Mouse (Mus musculus) neural tube, embryonic 12.5 days (tissue): ENCODE results near the gene Tmem130. TPM values are rescaled to one million over a fixed set of nuclear protein-coding genes. Genes with fewer than 3 reads are reported as not detected.
"Not testable (repeated sequence)": the region's sequence is repeated elsewhere in the genome, so short reads cannot be mapped to it uniquely, and the experiment has no call there.

ENCODE experiments used
- ATAC-seq: fragments of 200-750 bp; cut with Nextera tagmentation; 2 replicates; pipeline ENCODE4 v1.8.0; 2017; ENCODE audit warnings: low read depth, mild to moderate bottlenecking, moderate TSS enrichment, moderate library complexity; ENCODE audit not compliant: low FRiP score
- H3K27ac ChIP-seq: fragments of 300-500 bp; sonication (generic); 2 replicates; pipeline ENCODE4 v1.5.1; 2016
- H3K27me3 ChIP-seq: fragments of 300-500 bp; sonication (generic); replicated peaks from 2 replicates; pipeline ENCODE4 v1.6.1; 2016; ENCODE audit warnings: mild to moderate bottlenecking
- H3K36me3 ChIP-seq: fragments of 300-500 bp; sonication (generic); 2 replicates; pipeline ENCODE4 v1.6.1; 2016; ENCODE audit warnings: mild to moderate bottlenecking
- H3K4me1 ChIP-seq: fragments of 300-500 bp; sonication (generic); 2 replicates; pipeline ENCODE4 v1.6.1; 2016
- H3K4me2 ChIP-seq: fragments of 300-500 bp; sonication (generic); replicated peaks from 2 replicates; pipeline ENCODE4 v1.6.1; 2016; ENCODE audit warnings: mild to moderate bottlenecking
- H3K4me3 ChIP-seq: fragments of 300-500 bp; sonication (generic); 2 replicates; pipeline ENCODE4 v1.5.1; 2016
- H3K9ac ChIP-seq: fragments of 300-500 bp; sonication (generic); 2 replicates; pipeline ENCODE4 v1.6.1; 2016; ENCODE audit warnings: mild to moderate bottlenecking
- H3K9me3 ChIP-seq: fragments of 300-500 bp; sonication (generic); 2 replicates; pipeline ENCODE4 v1.6.1; 2016; ENCODE audit warnings: mild to moderate bottlenecking
- WGBS: fragments of 180-500 bp; shearing (Covaris S2); methylation state at CpG from one replicate; pipeline ENCODE4 v1.1.7; 2016; 5-methylcytosine and 5-hydroxymethylcytosine counted together
- polyA plus RNA-seq: library from polyadenylated mRNA; unstranded; fragments of >200 nt; fragmentation: Nextera tagmentation; extraction: Ambion mirVana; gene quantifications from 2 replicates; pipeline ENCODE4 v1.2.1, GENCODE M21; 2016

Tmem130 gene
- polyA plus RNA-seq, 1 experiment from 2014 or later = 75.9 TPM

- Histone ChIP-seq H3K9ac (peak within 1 kb of the TSS; percentile 87), H3K27ac (peak within 1 kb of the TSS; percentile 85), H3K4me3 (peak within 1 kb of the TSS; percentile 78), H3K4me2 (peak within 1 kb of the TSS; percentile 84), H3K36me3 (peaks cover 13% of the 10 kb centered on the region)
- not testable (repeated sequence) for ATAC-seq, H3K9me3 ChIP-seq, H3K27me3 ChIP-seq, H3K4me1 ChIP-seq
- WGBS = 87% methylated on average over 12 of the region's 15 CpGs
Observed at GRCm38 (mm10) chr5:144767106-144767798, 5.6 kb upstream of the Tmem130 start, which contains the start of gene Trrap. Gene Trrap (plus strand): TSS chr5:144767732.

GRCm38 (mm10) chr5:144766646-144767045, 5.0 kb upstream of the Tmem130 start:
- no peak overlapping the region for H3K27ac ChIP-seq
- H3K9ac ChIP-seq = no peak overlapping the region
- ATAC-seq = no peak
- no peak overlapping the region for H3K4me3 ChIP-seq
- peaks cover 9% of the 10 kb centered on the region for H3K36me3 ChIP-seq
- no peak overlapping the region for H3K4me2 ChIP-seq
- H3K9me3 ChIP-seq = no peaks in the 10 kb centered on the region
- peaks cover 11% of the 10 kb centered on the region for H3K4me1 ChIP-seq
- H3K27me3 ChIP-seq = peaks cover 8% of the 10 kb centered on the region
- 88% methylated on average over 11 of the region's 11 CpGs for WGBS

GRCm38 (mm10) chr5:144766026-144766425, 4.4 kb upstream of the Tmem130 start:
- no peak for ATAC-seq

GRCm38 (mm10) chr5:144758422-144758821, 3.2 kb downstream of the Tmem130 start:
- H3K9ac ChIP-seq = no peak overlapping the region
- H3K9me3 ChIP-seq = no peaks in the 10 kb centered on the region
- peak overlapping the region; percentile 14 for H3K4me2 ChIP-seq
- ATAC-seq = peak; percentile 12; the same call in 1 of the 2 replicates
- no peak overlapping the region for H3K27ac ChIP-seq
- H3K4me1 ChIP-seq = 0 out of 2 replicates have a peak, but pooled peaks cover 8% of the 10 kb centered on the region
- peaks cover 15% of the 10 kb centered on the region for H3K27me3 ChIP-seq
- WGBS = 12% methylated on average over 8 of the region's 8 CpGs
- no peak overlapping the region for H3K4me3 ChIP-seq
- H3K36me3 ChIP-seq = no peaks in the 10 kb centered on the region

More at GRCm38 (mm10) chr5:144766026-144766425, 4.4 kb upstream of the Tmem130 start:
- no peak overlapping the region for H3K9ac ChIP-seq
- no peaks in the 10 kb centered on the region for H3K9me3 ChIP-seq
- H3K4me2 ChIP-seq = no peak overlapping the region
- H3K27me3 ChIP-seq = peaks cover 14% of the 10 kb centered on the region
- H3K27ac ChIP-seq = no peak overlapping the region
- peaks cover 2% of the 10 kb centered on the region for H3K36me3 ChIP-seq
- 81% methylated on average over 7 of the region's 7 CpGs for WGBS
- H3K4me3 ChIP-seq = no peak overlapping the region
- H3K4me1 ChIP-seq = peaks cover 16% of the 10 kb centered on the region

GRCm38 (mm10) chr5:144757402-144757801, 4.2 kb downstream of the Tmem130 start:
- WGBS = 92% methylated on average over 9 of the region's 9 CpGs
- Histone ChIP-seq H3K27ac (no peak overlapping the region), H3K9ac (no peak overlapping the region), H3K27me3 (peaks cover 12% of the 10 kb centered on the region), H3K4me3 (no peak overlapping the region), H3K36me3 (no peaks in the 10 kb centered on the region), H3K4me1 (0 out of 2 replicates have a peak, but pooled peaks cover 8% of the 10 kb centered on the region), H3K4me2 (no peak overlapping the region), H3K9me3 (no peaks in the 10 kb centered on the region)
- no peak for ATAC-seq

- H3K27me3 ChIP-seq = no peaks in the 10 kb centered on the region
- 83% methylated on average over 10 of the region's 10 CpGs for WGBS
- H3K9ac ChIP-seq = no peak overlapping the region
- H3K4me1 ChIP-seq = 0 out of 2 replicates have a peak, but pooled peaks cover 2% of the 10 kb centered on the region
- H3K36me3 ChIP-seq = peaks cover under 1% of the 10 kb centered on the region; the same call in 1 of the 2 replicates
- no peaks in the 10 kb centered on the region for H3K9me3 ChIP-seq
- no peak overlapping the region for H3K4me2 ChIP-seq
- no peak overlapping the region for H3K4me3 ChIP-seq
- no peak overlapping the region for H3K27ac ChIP-seq
- no peak for ATAC-seq
Observed at GRCm38 (mm10) chr5:144755191-144755590, 6.4 kb downstream of the Tmem130 start.

GRCm38 (mm10) chr5:144753041-144753440, 8.6 kb downstream of the Tmem130 start:
- WGBS = 69% methylated on average over 7 of the region's 7 CpGs
- no peak for ATAC-seq

GRCm38 (mm10) chr5:144752432-144752831, 9.2 kb downstream of the Tmem130 start:
- no peak for ATAC-seq
- no peak overlapping the region for H3K27ac ChIP-seq
- no peaks in the 10 kb centered on the region for H3K27me3 ChIP-seq
- no peak overlapping the region for H3K4me3 ChIP-seq
- WGBS = 16% methylated on average over 5 of the region's 5 CpGs
- no peak overlapping the region for H3K9ac ChIP-seq
- peaks cover 6% of the 10 kb centered on the region for H3K36me3 ChIP-seq
- H3K9me3 ChIP-seq = no peaks in the 10 kb centered on the region
- no peaks in the 10 kb centered on the region for H3K4me1 ChIP-seq
- no peak overlapping the region for H3K4me2 ChIP-seq

More at GRCm38 (mm10) chr5:144753041-144753440, 8.6 kb downstream of the Tmem130 start:
- H3K9me3 ChIP-seq = no peaks in the 10 kb centered on the region
- no peak overlapping the region for H3K4me2 ChIP-seq
- no peak overlapping the region for H3K27ac ChIP-seq
- H3K27me3 ChIP-seq = no peaks in the 10 kb centered on the region
- no peaks in the 10 kb centered on the region for H3K4me1 ChIP-seq
- H3K36me3 ChIP-seq = peaks cover 6% of the 10 kb centered on the region
- no peak overlapping the region for H3K9ac ChIP-seq
- no peak overlapping the region for H3K4me3 ChIP-seq

- ATAC-seq = no peak
- Histone ChIP-seq H3K27ac (no peak overlapping the region), H3K4me3 (no peak overlapping the region), H3K9ac (no peak overlapping the region), H3K36me3 (no peaks in the 10 kb centered on the region), H3K4me2 (no peak overlapping the region), H3K27me3 (no peaks in the 10 kb centered on the region), H3K9me3 (no peaks in the 10 kb centered on the region), H3K4me1 (no peaks in the 10 kb centered on the region)
- WGBS = 89% methylated on average over 14 of the region's 14 CpGs
Observed at GRCm38 (mm10) chr5:144737101-144737500, 24.5 kb downstream of the Tmem130 start.

- Histone ChIP-seq H3K4me3 (no peak overlapping the region), H3K4me1 (no peaks in the 10 kb centered on the region), H3K36me3 (no peaks in the 10 kb centered on the region)
Observed at GRCm38 (mm10) chr5:144734949-144735348, 26.7 kb downstream of the Tmem130 start.

GRCm38 (mm10) chr5:144733953-144734352, 27.7 kb downstream of the Tmem130 start:
- 37% methylated on average over 4 of the region's 4 CpGs for WGBS
- Histone ChIP-seq H3K27me3 (no peaks in the 10 kb centered on the region), H3K4me2 (no peak overlapping the region), H3K4me1 (no peaks in the 10 kb centered on the region), H3K36me3 (no peaks in the 10 kb centered on the region), H3K27ac (no peak overlapping the region), H3K9me3 (no peaks in the 10 kb centered on the region), H3K4me3 (no peak overlapping the region), H3K9ac (no peak overlapping the region)
- ATAC-seq = no peak

More at GRCm38 (mm10) chr5:144734949-144735348, 26.7 kb downstream of the Tmem130 start:
- peak; percentile 58; the same call in 1 of the 2 replicates for ATAC-seq
- Histone ChIP-seq H3K4me2 (no peak overlapping the region), H3K9me3 (no peaks in the 10 kb centered on the region), H3K9ac (no peak overlapping the region), H3K27me3 (no peaks in the 10 kb centered on the region), H3K27ac (no peak overlapping the region)
- 35% methylated on average over 8 of the region's 8 CpGs for WGBS

- Histone ChIP-seq H3K4me1 (no peaks in the 10 kb centered on the region; the same call in 1 of the 2 replicates), H3K9ac (no peak overlapping the region), H3K27ac (no peak overlapping the region), H3K4me3 (no peak overlapping the region), H3K9me3 (no peaks in the 10 kb centered on the region), H3K4me2 (no peak overlapping the region), H3K36me3 (no peaks in the 10 kb centered on the region), H3K27me3 (peaks cover 5% of the 10 kb centered on the region; the same call in 1 of the 2 replicates)
- no peak for ATAC-seq
- WGBS = 87% methylated on average over 8 of the region's 8 CpGs
Observed at GRCm38 (mm10) chr5:144729216-144729615, 32.4 kb downstream of the Tmem130 start.
